Mouse (Mus musculus) MEL (cell line): ENCODE measurements around the gene Rapgef4.

Experiments
- BHLHE40 ChIP-seq: IDR thresholded peaks from 2 replicates; pipeline ENCODE4 v1.6.1; 2012; ENCODE audit warnings: low read depth, mild to moderate bottlenecking, inconsistent platforms, low read length, improper control_type of control experiment, borderline replicate concordance
- CHD1 ChIP-seq: IDR thresholded peaks from 2 replicates; pipeline ENCODE4 v1.6.1; 2012; ENCODE audit warnings: low read depth, mild to moderate bottlenecking, inconsistent platforms, low read length, improper control_type of control experiment
- CTCF ChIP-seq, 3 experiments: IDR thresholded peaks in 2 of 3; conservative IDR thresholded peaks in 1 of 3; 2 replicates each; pipeline ENCODE4 v1.5.1; 2011 to 2012; ENCODE audit warnings: low read length in 3 of 3, low read depth in 2 of 3, mild to moderate bottlenecking in 2 of 3, improper control_type of control experiment in 1 of 3, inconsistent platforms in 1 of 3, mixed read lengths in 1 of 3, moderate library complexity in 1 of 3; ENCODE audit not compliant: control insufficient read depth in 1 of 3, insufficient read depth in 1 of 3, poor library complexity in 1 of 3, severe bottlenecking in 1 of 3
- E2F4 ChIP-seq: IDR thresholded peaks from 2 replicates; pipeline ENCODE4 v1.6.1; 2011; ENCODE audit warnings: low read depth, low read length, improper control_type of control experiment, borderline replicate concordance
- ELF1 ChIP-seq: IDR thresholded peaks from 2 replicates; pipeline ENCODE4 v1.6.1; 2014; ENCODE audit warnings: low read depth, mild to moderate bottlenecking, inconsistent platforms, low read length, improper control_type of control experiment, moderate library complexity
- EP300 ChIP-seq, 2 experiments: IDR thresholded peaks; 2 replicates each; pipeline ENCODE4 v1.6.1; 2011; ENCODE audit warnings: improper control_type of control experiment in 2 of 2, low read length in 2 of 2, low read depth in 1 of 2, mild to moderate bottlenecking in 1 of 2
- MEF2A ChIP-seq: IDR thresholded peaks from 2 replicates; pipeline ENCODE4 v1.6.1; 2014; ENCODE audit warnings: low read depth, mild to moderate bottlenecking, inconsistent platforms, low read length, improper control_type of control experiment; ENCODE audit not compliant: poor library complexity, insufficient replicate concordance, severe bottlenecking; ENCODE audit errors: extremely low read depth
- NELFE ChIP-seq: IDR thresholded peaks from 2 replicates; pipeline ENCODE4 v1.6.1; 2011; ENCODE audit warnings: low read depth, low read length, improper control_type of control experiment
- NRF1 ChIP-seq: IDR thresholded peaks from 2 replicates; pipeline ENCODE4 v1.6.1; 2014; ENCODE audit warnings: low read depth, mild to moderate bottlenecking, inconsistent platforms, low read length, improper control_type of control experiment, moderate library complexity; ENCODE audit not compliant: poor library complexity, insufficient read depth, severe bottlenecking
- POLR2A ChIP-seq, 2 experiments: IDR thresholded peaks; 2 replicates each; pipeline ENCODE4 v1.6.1; 2011 to 2012; ENCODE audit warnings: low read length in 2 of 2, mild to moderate bottlenecking in 2 of 2, control low read depth in 1 of 2, improper control_type of control experiment in 1 of 2, low read depth in 1 of 2, moderate library complexity in 1 of 2; ENCODE audit not compliant: control insufficient read depth in 1 of 2, insufficient read depth in 1 of 2, poor library complexity in 1 of 2
- TAL1 ChIP-seq: IDR thresholded peaks from 2 replicates; pipeline ENCODE4 v1.6.1; 2012; ENCODE audit warnings: mild to moderate bottlenecking, inconsistent platforms, low read length, moderate library complexity, mixed read lengths
- ZNF384 ChIP-seq: IDR thresholded peaks from 2 replicates; pipeline ENCODE4 v1.6.1; 2012; ENCODE audit warnings: low read depth, mild to moderate bottlenecking, inconsistent platforms, low read length, improper control_type of control experiment

DNA sequence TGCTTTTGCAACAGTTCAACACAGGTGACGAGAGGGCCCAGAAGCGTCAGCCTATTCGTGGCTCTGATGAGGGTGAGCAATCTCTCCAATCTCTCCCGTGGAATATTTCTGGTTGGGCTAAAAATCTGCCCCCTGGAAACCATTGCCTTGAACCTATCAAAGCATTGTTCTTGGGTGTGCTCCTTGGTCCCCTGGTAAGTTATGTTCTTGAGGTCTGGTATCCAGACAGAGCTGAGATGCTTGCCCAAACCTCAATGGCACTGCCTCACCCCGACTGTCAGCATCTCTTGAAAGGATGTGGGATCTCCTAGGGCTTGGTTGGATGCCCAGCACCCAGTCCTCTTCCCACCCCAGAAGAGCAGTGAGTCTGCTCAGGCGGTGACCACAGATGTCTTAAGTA lies 245.0 kb downstream of the Rapgef4 start:
- TF ChIP-seq EP300 (IDR thresholded peaks at IDR 0.05; ENCODE audit: low read depth in 1 of 2, low read length in 2 of 2) (no peak), E2F4 (no peak), MEF2A (no peak), ELF1 (no peak), CTCF (IDR thresholded peaks at IDR 0.05 in 2 of 3, conservative IDR thresholded peaks at IDR 0.05 in 1 of 3; ENCODE audit: control insufficient read depth in 1 of 3, insufficient read depth in 1 of 3, low read depth in 2 of 3, low read length in 3 of 3, poor library complexity in 1 of 3, severe bottlenecking in 1 of 3) (no peak), POLR2A (IDR thresholded peaks at IDR 0.05; ENCODE audit: control insufficient read depth in 1 of 2, insufficient read depth in 1 of 2, low read depth in 1 of 2, low read length in 2 of 2, poor library complexity in 1 of 2) (no peak), TAL1 (no peak), NRF1 (no peak), NELFE (no peak), BHLHE40 (no peak), CHD1 (no peak), ZNF384 (no peak)
